Mouse (Mus musculus) myocyte (in vitro differentiated cells): ENCODE measurements around the gene Rbms1.

Experiments used
- CEBPB ChIP-seq: IDR thresholded peaks from 2 replicates; pipeline ENCODE4 v1.6.1; 2011; ENCODE audit warnings: mild to moderate bottlenecking, moderate library complexity; ENCODE audit not compliant: poor library complexity, insufficient read depth, severe bottlenecking
- E2F4 ChIP-seq: IDR thresholded peaks from one replicate; pipeline ENCODE4 v1.6.1; 2011; ENCODE audit warnings: mild to moderate bottlenecking, control low read depth, moderate library complexity; ENCODE audit not compliant: insufficient read depth
- MAX ChIP-seq: IDR thresholded peaks from one replicate; pipeline ENCODE4 v1.6.1; 2011; ENCODE audit warnings: low read depth, mild to moderate bottlenecking, control low read depth
- MYOD1 ChIP-seq, 3 experiments: IDR thresholded peaks; one replicate each; pipeline ENCODE4 v1.6.1; 2011; ENCODE audit warnings: control low read depth in 2 of 3, low read depth in 2 of 3, mild to moderate bottlenecking in 2 of 3, moderate library complexity in 1 of 3; ENCODE audit not compliant: insufficient read length in 2 of 3, control insufficient read depth in 1 of 3
- MYOG ChIP-seq, 3 experiments: IDR thresholded peaks; one replicate each; pipeline ENCODE4 v1.6.1; 2011; ENCODE audit warnings: control low read depth in 2 of 3, low read depth in 2 of 3, mild to moderate bottlenecking in 2 of 3; ENCODE audit not compliant: insufficient read length in 2 of 3, control insufficient read depth in 1 of 3, insufficient read depth in 1 of 3
- POLR2A ChIP-seq: IDR thresholded peaks from one replicate; pipeline ENCODE4 v1.6.1; 2011; ENCODE audit warnings: low read depth, mild to moderate bottlenecking, control low read depth, moderate library complexity; ENCODE audit not compliant: insufficient read length
- POLR2AphosphoS2 ChIP-seq: IDR thresholded peaks from one replicate; pipeline ENCODE4 v1.6.1; 2011; ENCODE audit warnings: low read depth, control low read depth; ENCODE audit not compliant: insufficient read length
- REST ChIP-seq: IDR thresholded peaks from one replicate; pipeline ENCODE4 v1.6.1; 2011; ENCODE audit warnings: mild to moderate bottlenecking, control low read depth, moderate library complexity; ENCODE audit not compliant: insufficient read depth, insufficient read length
- SRF ChIP-seq: IDR thresholded peaks from one replicate; pipeline ENCODE4 v1.6.1; 2011; ENCODE audit warnings: low read depth; ENCODE audit not compliant: control insufficient read depth, insufficient read length
- TCF12 ChIP-seq: IDR thresholded peaks from one replicate; pipeline ENCODE4 v1.6.1; 2011; ENCODE audit warnings: mild to moderate bottlenecking, control low read depth; ENCODE audit not compliant: poor library complexity, insufficient read depth, severe bottlenecking
- TCF3 ChIP-seq: IDR thresholded peaks from one replicate; pipeline ENCODE4 v1.6.1; 2011; ENCODE audit warnings: low read depth, control low read depth; ENCODE audit not compliant: insufficient read length
- USF1 ChIP-seq: IDR thresholded peaks from one replicate; pipeline ENCODE4 v1.6.1; 2011; ENCODE audit warnings: low read depth, mild to moderate bottlenecking, control low read depth, moderate library complexity

DNA sequence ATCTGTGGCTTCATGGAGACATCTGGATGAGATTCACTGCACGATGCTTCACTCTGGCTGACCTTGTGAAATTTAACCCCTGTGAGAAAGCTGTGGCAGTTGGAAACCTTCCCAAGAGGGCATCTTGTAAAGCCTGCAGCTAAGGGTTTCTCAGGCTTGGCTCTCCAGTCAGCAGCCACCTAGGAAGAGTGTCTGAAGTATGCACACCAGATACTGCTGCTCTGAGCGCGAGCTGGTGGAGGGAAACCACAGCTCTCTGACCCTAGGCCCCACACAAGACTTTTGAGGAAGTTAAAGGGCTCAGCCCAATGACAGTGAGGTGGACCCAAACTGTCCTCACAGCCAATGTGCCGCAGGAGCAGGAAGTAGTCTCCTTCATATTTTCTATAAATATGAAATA is 120.0 kb downstream of the Rbms1 start:
- TF ChIP-seq MAX, result no peak
- no peak for TF ChIP-seq POLR2A
- TF ChIP-seq REST, result no peak
- TF ChIP-seq USF1, result no peak
- no peak for TF ChIP-seq MYOG (IDR thresholded peaks at IDR 0.05; ENCODE audit: control insufficient read depth in 1 of 3, insufficient read depth in 1 of 3, insufficient read length in 2 of 3, low read depth in 2 of 3)
- no peak for TF ChIP-seq MYOD1 (IDR thresholded peaks at IDR 0.05; ENCODE audit: control insufficient read depth in 1 of 3, insufficient read length in 2 of 3, low read depth in 2 of 3)
- no peak for TF ChIP-seq CEBPB
- TF ChIP-seq POLR2AphosphoS2, result no peak
- no peak for TF ChIP-seq TCF3
- TF ChIP-seq TCF12, result no peak
- TF ChIP-seq E2F4, result no peak
- TF ChIP-seq SRF, result no peak
